In genomic region chr5:17389926-17390325, GRCm38 (mm10) we compare ENCODE assay signal across 23 mouse cellular contexts. TPM values are rescaled to one million over a fixed set of nuclear protein-coding genes. Genes with fewer than 3 reads are reported as not detected.
DNase-seq lines count a peak whose midpoint lies in the region; ATAC-seq lines count a peak whose summit lies in the region.
"Had no signal": no experiment of that assay in that cellular context is flagged by ENCODE, and none has a peak within 500 bp of the region (broad histone marks: within the 10 kb centered on the region; RNA-seq: fewer than 3 reads in every experiment).

No protein-coding gene starts in this region.

- no peaks in the 10 kb centered on the region for H3K27me3 ChIP-seq in lung, embryonic 15.5 days
- H3K27me3 ChIP-seq: embryonic facial prominence, embryonic 12.5 days; limb, embryonic 15.5 days; midbrain, embryonic 15.5 days; neural tube, embryonic 12.5 days had no signal

- H3K9me3 ChIP-seq in lung, embryonic 15.5 days, result no peaks in the 10 kb centered on the region
- H3K9me3 ChIP-seq: embryonic facial prominence, embryonic 12.5 days; forebrain, embryonic 10.5 days; limb, embryonic 15.5 days; midbrain, embryonic 15.5 days; neural tube, embryonic 12.5 days had no signal

- H3K4me2 ChIP-seq in lung, embryonic 15.5 days, result peak overlapping the region; percentile 26
- H3K4me2 ChIP-seq: embryonic facial prominence, embryonic 12.5 days; limb, embryonic 15.5 days; midbrain, embryonic 15.5 days; neural tube, embryonic 12.5 days had no signal

- peak; percentile 5 to 47 for DNase-seq in adrenal gland, adult (ENCODE audit: inconsistent age in 2 of 2, low spot score in 1 of 2)
- DNase-seq in adrenal gland, postnatal 4 days (ENCODE audit: low spot score in 2 of 2), result no peak
- no peak for DNase-seq in lung, postnatal 25 days (ENCODE audit: low spot score)
- peak; percentile 0 for DNase-seq in fibroblast of lung, adult 2 months (ENCODE audit: low read depth)
- no peak for DNase-seq in left cerebral cortex, adult 9 months (ENCODE audit: low spot score in 2 of 2)
- DNase-seq in embryo, embryonic 11 days, result no peak
- DNase-seq: cerebellum, adult 11 months; cerebellum, postnatal 25 days; liver, postnatal 0 days had no signal

- no peaks in the 10 kb centered on the region for H3K36me3 ChIP-seq in lung, embryonic 15.5 days
- H3K36me3 ChIP-seq: embryonic facial prominence, embryonic 12.5 days; forebrain, embryonic 10.5 days; limb, embryonic 15.5 days; midbrain, embryonic 15.5 days; neural tube, embryonic 12.5 days had no signal

- WGBS in lung, embryonic 15.5 days, result 30% methylated on average over 7 of the region's 7 CpGs

- no peak overlapping the region for H3K4me3 ChIP-seq in lung, embryonic 15.5 days
- H3K4me3 ChIP-seq: embryonic facial prominence, embryonic 12.5 days; forebrain, embryonic 10.5 days; limb, embryonic 15.5 days; midbrain, embryonic 15.5 days; neural tube, embryonic 12.5 days had no signal

- H3K4me1 ChIP-seq in lung, embryonic 15.5 days, result 0 out of 2 replicates have a peak, but pooled peaks cover 5% of the 10 kb centered on the region
- H3K4me1 ChIP-seq: embryonic facial prominence, embryonic 12.5 days; forebrain, embryonic 10.5 days; limb, embryonic 15.5 days; midbrain, embryonic 15.5 days; neural tube, embryonic 12.5 days had no signal

- no peak overlapping the region for H3K27ac ChIP-seq in lung, embryonic 15.5 days
- H3K27ac ChIP-seq: embryonic facial prominence, embryonic 12.5 days; forebrain, embryonic 10.5 days; limb, embryonic 15.5 days; midbrain, embryonic 15.5 days; neural tube, embryonic 12.5 days had no signal

- ATAC-seq in lung, embryonic 15.5 days (ENCODE audit: borderline replicate concordance, extremely low read depth, low FRiP score, low TSS enrichment), result no peak; the same call in 1 of the 2 replicates
- 0 out of 2 replicates have a peak, but pooled peaks have one; percentile 27 for ATAC-seq in megakaryocyte, adult 5-6 weeks (ENCODE audit: poor library complexity, severe bottlenecking)
- ATAC-seq: liver, postnatal 0 days; midbrain, embryonic 15.5 days had no signal

- H3K9ac ChIP-seq in lung, embryonic 15.5 days, result no peak overlapping the region
- H3K9ac ChIP-seq: embryonic facial prominence, embryonic 12.5 days; limb, embryonic 15.5 days; liver, postnatal 0 days; midbrain, embryonic 15.5 days; neural tube, embryonic 12.5 days had no signal

RNA-seq across cellular contexts. Expression of gene Speer4f2, which starts 16.9 kb away (rescaled TPM):
- not detected for total RNA-seq in adrenal gland, postnatal 4 days (2021)
- polyA plus RNA-seq in lung, embryonic 15.5 days (2015; fragmentation: Nextera tagmentation; extraction: Ambion mirVana), result not detected in 2 replicates
- not detected in 2 replicates for total RNA-seq in megakaryocyte, adult 5-6 weeks (2015)
- total RNA-seq in megakaryocyte, adult 5-6 weeks (2017), result not detected in 2 replicates
- total RNA-seq: ES-E14; hematopoietic stem cell, adult 5-6 weeks; layer of hippocampus, adult 8-10 months; left cerebral cortex, postnatal 14 days had no signal
- polyA plus RNA-seq: embryonic facial prominence, embryonic 12.5 days; forebrain, embryonic 10.5 days; gonadal fat pad, adult 2 months; heart, embryonic 14.5 days; intestine, embryonic 14.5 days; limb, embryonic 15.5 days; liver, postnatal 0 days; midbrain, embryonic 15.5 days; neural tube, embryonic 12.5 days had no signal

Comparison
In these comparisons a context has a peak if more than half of its experiments do, and no peak if none do; other contexts are left out.
1. DNase-seq: peak in adrenal gland, adult (2 of 2) and fibroblast of lung, adult 2 months (single experiment); none in adrenal gland, postnatal 4 days (0 of 2), lung, postnatal 25 days (single experiment), left cerebral cortex, adult 9 months (0 of 2) and embryo, embryonic 11 days (single experiment).